Mouse (Mus musculus): ENCODE data around the gene Itpr2. TPM values are rescaled to one million over a fixed set of nuclear protein-coding genes. Genes with fewer than 3 reads are reported as not detected.

The Itpr2 gene
- polyA plus RNA-seq, 1 experiment from 2014 or later: 6.0 TPM

DNA sequence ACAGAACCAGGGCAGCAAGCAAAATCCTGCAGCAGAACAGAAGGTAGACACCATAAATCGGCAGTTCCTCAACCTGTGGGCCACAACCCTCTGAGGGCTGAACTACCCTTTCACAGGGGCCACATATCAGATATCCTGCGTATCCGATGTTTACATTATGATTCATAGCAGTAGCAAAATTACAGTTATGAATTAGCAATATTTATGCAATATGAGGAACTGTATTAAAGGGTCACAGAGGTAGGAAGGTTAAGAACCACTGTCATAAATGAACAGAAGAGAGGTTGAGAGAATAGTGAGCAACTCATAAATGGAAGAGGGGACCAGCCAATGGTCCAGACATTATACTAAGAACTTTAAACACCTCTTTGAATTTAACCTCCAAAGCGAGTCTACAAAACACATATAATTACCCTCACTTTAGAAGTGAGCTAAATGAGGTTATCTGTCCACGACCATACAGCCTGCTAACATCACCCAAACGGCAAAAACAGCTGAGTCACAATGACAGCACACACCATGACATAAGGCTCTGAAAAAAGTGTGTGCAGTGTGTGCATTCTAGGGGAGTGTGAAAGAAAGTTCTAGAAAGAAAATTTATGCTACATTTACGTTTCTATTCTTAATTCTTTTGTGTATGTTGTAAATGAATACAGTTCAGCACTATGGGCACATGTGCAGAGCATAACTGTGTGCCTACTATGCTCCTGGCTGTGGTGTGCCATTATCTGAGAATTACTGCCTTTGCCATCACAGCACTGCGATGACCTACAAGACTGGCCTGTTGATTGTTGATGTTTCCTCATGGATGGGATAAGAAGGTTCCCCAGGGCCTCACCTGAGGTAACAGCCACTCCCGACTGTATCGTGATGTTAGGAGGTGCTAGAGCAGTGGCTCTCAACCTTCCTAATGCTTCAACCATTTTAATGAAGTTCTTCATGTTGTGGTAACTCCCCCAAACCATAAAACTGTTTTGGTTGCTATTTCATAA is 47.2 kb downstream of the Itpr2 start:
- H3K4me3 ChIP-seq (replicated peaks; ENCODE audit: low read depth, low read length): no peak overlapping the region
- no peak for ATAC-seq (ENCODE audit: low FRiP score, low TSS enrichment)
- no peak for DNase-seq
- no peaks in the 10 kb centered on the region for H3K9me3 ChIP-seq (ENCODE audit: control insufficient read depth, low read length)
- H3K36me3 ChIP-seq (ENCODE audit: control insufficient read depth, insufficient read depth, low read length): no peaks in the 10 kb centered on the region
- H3K27ac ChIP-seq (replicated peaks; ENCODE audit: low read depth, low read length): no peak overlapping the region
- no peaks in the 10 kb centered on the region for H3K27me3 ChIP-seq (ENCODE audit: control insufficient read depth, insufficient read depth, low read length)
- no peaks in the 10 kb centered on the region for H3K4me1 ChIP-seq (ENCODE audit: control insufficient read depth, insufficient read depth, low read length)
- H3K9ac ChIP-seq (replicated peaks; ENCODE audit: low read length): no peak overlapping the region
- H3K4me2 ChIP-seq (ENCODE audit: low read length): no peak overlapping the region
- 94% methylated on average over 10 of the region's 10 CpGs for WGBS

DNA sequence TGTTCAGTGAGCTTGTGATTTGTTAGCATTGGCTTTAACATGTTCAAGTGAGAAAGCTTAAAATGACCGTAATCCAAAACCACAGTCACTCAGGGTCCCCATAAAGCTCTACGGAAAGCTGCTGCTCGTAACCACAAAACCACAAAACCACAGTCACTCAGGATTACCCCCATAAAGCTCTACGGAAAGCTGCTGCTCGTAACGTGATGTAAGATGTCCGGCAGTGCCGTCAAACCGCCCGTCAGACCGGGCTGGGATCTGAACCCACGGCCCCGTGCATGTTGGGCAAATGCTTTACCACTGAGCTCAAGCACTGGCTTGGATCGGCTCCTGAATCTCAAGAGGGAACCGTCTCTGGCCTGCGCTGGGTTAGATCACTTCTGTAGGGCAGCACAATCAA is 49.5 kb downstream of the Itpr2 start:
- Histone ChIP-seq H3K27me3 (ENCODE audit: control insufficient read depth, insufficient read depth, low read length) (no peaks in the 10 kb centered on the region), H3K4me1 (ENCODE audit: control insufficient read depth, insufficient read depth, low read length) (no peaks in the 10 kb centered on the region), H3K9ac (replicated peaks; ENCODE audit: low read length) (no peak overlapping the region), H3K4me2 (ENCODE audit: low read length) (no peak overlapping the region), H3K4me3 (replicated peaks; ENCODE audit: low read depth, low read length) (no peak overlapping the region), H3K36me3 (ENCODE audit: control insufficient read depth, insufficient read depth, low read length) (no peaks in the 10 kb centered on the region), H3K9me3 (ENCODE audit: control insufficient read depth, low read length) (no peaks in the 10 kb centered on the region), H3K27ac (replicated peaks; ENCODE audit: low read depth, low read length) (no peak overlapping the region)
- ATAC-seq (ENCODE audit: low FRiP score, low TSS enrichment) (no peak), DNase-seq (no peak)
- WGBS: 93% methylated on average over 16 of the region's 16 CpGs

DNA sequence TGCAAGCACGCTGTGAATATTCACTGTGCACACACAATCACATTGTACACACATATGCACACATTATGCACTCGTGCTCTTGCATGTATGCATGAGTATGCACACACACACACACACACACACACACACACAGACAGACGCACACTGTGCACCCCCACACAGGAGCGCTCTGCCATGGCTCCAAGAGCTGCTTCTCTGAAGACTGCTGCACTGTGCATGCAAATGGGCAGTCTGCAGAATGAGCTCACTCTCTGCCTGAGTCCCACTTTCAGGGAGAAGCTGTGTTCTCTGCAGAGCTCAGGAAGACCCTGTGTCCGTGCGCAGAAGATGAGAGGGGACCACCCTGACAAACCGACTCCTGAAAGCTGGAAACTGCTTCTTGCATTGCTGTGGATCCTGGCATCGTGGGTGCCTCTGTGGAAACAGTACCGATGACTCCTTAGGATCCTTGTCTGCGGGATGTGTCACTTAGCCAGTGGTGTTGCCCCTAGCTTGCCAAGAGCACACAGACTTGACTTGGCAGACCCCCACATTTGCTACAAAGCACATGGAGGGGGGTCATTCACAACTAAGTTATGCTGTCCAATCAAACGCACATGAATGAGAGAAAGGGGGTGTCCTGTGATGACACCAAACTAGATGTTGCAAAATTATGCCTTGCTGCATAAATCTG is 55.9 kb downstream of the Itpr2 start:
- ATAC-seq (ENCODE audit: low FRiP score, low TSS enrichment) (no peak), DNase-seq (peak; percentile 19)
- Histone ChIP-seq H3K4me1 (ENCODE audit: control insufficient read depth, insufficient read depth, low read length) (no peaks in the 10 kb centered on the region), H3K4me2 (ENCODE audit: low read length) (no peak overlapping the region), H3K27ac (replicated peaks; ENCODE audit: low read depth, low read length) (no peak overlapping the region), H3K9me3 (ENCODE audit: control insufficient read depth, low read length) (no peaks in the 10 kb centered on the region), H3K9ac (replicated peaks; ENCODE audit: low read length) (no peak overlapping the region), H3K4me3 (replicated peaks; ENCODE audit: low read depth, low read length) (no peak overlapping the region), H3K36me3 (ENCODE audit: control insufficient read depth, insufficient read depth, low read length) (no peaks in the 10 kb centered on the region), H3K27me3 (ENCODE audit: control insufficient read depth, insufficient read depth, low read length) (no peaks in the 10 kb centered on the region)
- WGBS: 88% methylated on average over 11 of the region's 11 CpGs

DNA sequence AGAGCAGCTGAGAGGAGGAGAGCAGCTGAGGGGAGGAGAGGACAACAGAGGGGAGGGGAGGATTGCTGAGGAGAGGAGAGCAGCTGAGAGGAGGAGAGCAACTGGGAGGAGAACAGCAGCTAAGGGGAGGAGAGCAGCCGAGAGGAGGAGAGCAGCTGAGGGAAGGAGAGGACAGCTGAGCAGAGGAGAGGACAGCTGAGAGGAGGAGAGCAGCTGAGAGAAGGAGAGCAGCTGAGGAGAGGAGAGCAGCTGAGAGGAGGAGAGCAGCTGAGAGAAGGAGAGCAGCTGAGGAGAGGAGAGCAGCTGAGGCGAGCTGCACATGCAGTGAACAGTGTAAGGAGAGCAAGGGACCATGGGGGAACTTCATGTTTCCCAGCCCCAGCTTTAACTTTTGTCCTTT is 62.2 kb downstream of the Itpr2 start:
- no peak overlapping the region for H3K4me3 ChIP-seq (replicated peaks; ENCODE audit: low read depth, low read length)
- H3K4me1 ChIP-seq (ENCODE audit: control insufficient read depth, insufficient read depth, low read length): peaks cover 4% of the 10 kb centered on the region; the same call in 1 of the 2 replicates
- ATAC-seq (ENCODE audit: low FRiP score, low TSS enrichment) (no peak), DNase-seq (no peak)
- no peaks in the 10 kb centered on the region for H3K36me3 ChIP-seq (ENCODE audit: control insufficient read depth, insufficient read depth, low read length)
- H3K9me3 ChIP-seq (ENCODE audit: control insufficient read depth, low read length): no peaks in the 10 kb centered on the region
- 60% methylated on average over 2 of the region's 2 CpGs for WGBS
- no peaks in the 10 kb centered on the region for H3K27me3 ChIP-seq (ENCODE audit: control insufficient read depth, insufficient read depth, low read length)
- no peak overlapping the region for H3K4me2 ChIP-seq (ENCODE audit: low read length)
- H3K9ac ChIP-seq (replicated peaks; ENCODE audit: low read length): no peak overlapping the region
- H3K27ac ChIP-seq (replicated peaks; ENCODE audit: low read depth, low read length): no peak overlapping the region

DNA sequence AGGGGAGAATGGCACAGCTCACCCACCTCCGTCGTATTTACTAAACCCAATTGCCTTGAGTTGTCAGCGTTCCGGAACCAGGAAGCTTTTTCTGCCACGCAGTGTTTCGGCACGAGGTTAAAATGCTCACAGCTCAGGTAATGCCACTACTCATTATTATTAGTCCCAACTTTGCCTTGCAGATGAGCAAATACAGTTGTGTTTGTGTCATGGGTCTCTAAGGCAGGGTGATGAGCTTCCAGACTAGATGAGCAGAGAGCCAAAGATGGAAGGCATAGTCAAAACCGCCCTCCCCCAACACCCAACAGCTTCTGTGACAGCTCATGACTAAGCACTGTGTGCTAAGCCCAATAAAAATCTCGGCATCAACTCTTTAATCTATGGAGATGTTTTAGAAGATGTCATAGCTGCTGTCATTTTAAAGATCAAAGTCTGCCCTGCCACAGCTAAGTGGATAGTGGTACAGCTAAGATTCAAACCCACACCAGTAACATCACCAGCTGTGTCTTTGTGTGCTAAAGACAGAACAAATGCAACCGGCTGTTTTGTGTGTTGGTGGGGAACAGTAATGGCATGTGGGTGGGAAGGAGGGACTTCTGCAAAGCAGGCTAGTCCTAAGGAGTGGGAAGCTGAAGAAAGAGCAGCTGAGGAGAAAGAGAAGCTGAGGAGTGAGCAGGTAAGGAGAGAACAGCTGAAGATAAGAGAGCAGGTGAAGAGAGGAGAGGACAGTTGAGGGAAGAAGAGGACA is 62.8 kb downstream of the Itpr2 start:
- H3K4me2 ChIP-seq (ENCODE audit: low read length): no peak overlapping the region
- no peaks in the 10 kb centered on the region for H3K27me3 ChIP-seq (ENCODE audit: control insufficient read depth, insufficient read depth, low read length)
- ATAC-seq (ENCODE audit: low FRiP score, low TSS enrichment) (no peak), DNase-seq (no peak)
- no peaks in the 10 kb centered on the region for H3K9me3 ChIP-seq (ENCODE audit: control insufficient read depth, low read length)
- H3K27ac ChIP-seq (replicated peaks; ENCODE audit: low read depth, low read length): no peak overlapping the region
- no peak overlapping the region for H3K4me3 ChIP-seq (replicated peaks; ENCODE audit: low read depth, low read length)
- H3K4me1 ChIP-seq (ENCODE audit: control insufficient read depth, insufficient read depth, low read length): peaks cover 4% of the 10 kb centered on the region; the same call in 1 of the 2 replicates
- no peak overlapping the region for H3K9ac ChIP-seq (replicated peaks; ENCODE audit: low read length)
- 77% methylated on average over 10 of the region's 10 CpGs for WGBS
- no peaks in the 10 kb centered on the region for H3K36me3 ChIP-seq (ENCODE audit: control insufficient read depth, insufficient read depth, low read length)

DNA sequence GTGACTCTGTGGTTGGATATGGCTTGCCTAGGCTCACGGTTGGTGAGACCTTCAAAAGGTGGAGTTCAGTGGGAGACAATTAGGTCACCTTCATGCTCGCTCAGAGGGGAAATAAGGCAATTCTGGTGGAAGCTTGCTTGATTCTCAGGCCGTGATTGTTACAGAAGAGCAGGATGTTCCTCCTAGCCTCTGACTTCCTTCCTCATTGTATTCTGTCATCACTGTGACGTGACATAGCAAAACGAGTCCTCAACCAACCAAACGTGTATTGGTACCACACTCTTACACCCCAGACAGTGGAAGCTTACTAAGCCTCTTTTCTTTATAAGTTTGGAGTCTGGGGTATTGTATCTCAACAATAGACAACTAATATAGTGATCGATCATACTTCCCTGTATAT is 64.0 kb downstream of the Itpr2 start:
- Histone ChIP-seq H3K4me3 (replicated peaks; ENCODE audit: low read depth, low read length) (no peak overlapping the region), H3K9ac (replicated peaks; ENCODE audit: low read length) (no peak overlapping the region), H3K27ac (replicated peaks; ENCODE audit: low read depth, low read length) (peak overlapping the region; percentile 46; the same call in 1 of the 2 replicates), H3K4me1 (ENCODE audit: control insufficient read depth, insufficient read depth, low read length) (peaks cover 4% of the 10 kb centered on the region; the same call in 1 of the 2 replicates), H3K9me3 (ENCODE audit: control insufficient read depth, low read length) (no peaks in the 10 kb centered on the region), H3K36me3 (ENCODE audit: control insufficient read depth, insufficient read depth, low read length) (no peaks in the 10 kb centered on the region), H3K27me3 (ENCODE audit: control insufficient read depth, insufficient read depth, low read length) (no peaks in the 10 kb centered on the region), H3K4me2 (ENCODE audit: low read length) (no peak overlapping the region)
- DNase-seq: no peak
- 83% methylated on average over 7 of the region's 7 CpGs for WGBS
- no peak for ATAC-seq (ENCODE audit: low FRiP score, low TSS enrichment)

DNA sequence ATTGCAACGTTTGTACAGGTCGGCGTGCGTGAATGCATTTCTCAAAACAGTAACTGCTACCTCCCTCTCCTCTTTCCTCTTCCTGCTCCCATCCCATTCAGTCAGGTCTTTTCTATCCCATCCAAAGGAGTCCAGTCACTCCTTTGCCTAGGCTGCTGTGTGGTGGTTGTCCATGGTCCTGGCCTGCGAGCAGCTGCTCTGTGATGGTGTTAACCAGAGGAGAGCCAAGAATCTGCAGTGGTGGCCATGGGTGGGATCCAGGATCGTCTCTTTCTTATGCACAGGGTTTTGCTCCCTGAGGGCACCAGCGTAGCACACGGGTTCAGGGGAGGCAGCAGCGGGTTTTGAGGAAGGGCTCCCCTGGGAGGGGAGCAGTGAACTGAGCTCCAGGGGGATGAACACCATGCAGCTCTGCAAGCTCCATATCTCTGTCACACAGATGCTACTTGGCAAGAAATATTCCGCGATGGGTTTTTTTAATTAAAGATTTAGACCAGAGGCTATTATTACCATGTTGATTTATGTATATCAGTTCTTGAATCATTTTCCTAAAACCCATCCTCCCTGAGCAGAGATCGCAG is 65.0 kb downstream of the Itpr2 start:
- Histone ChIP-seq H3K27ac (replicated peaks; ENCODE audit: low read depth, low read length) (peak overlapping the region; percentile 63), H3K9me3 (ENCODE audit: control insufficient read depth, low read length) (no peaks in the 10 kb centered on the region), H3K9ac (replicated peaks; ENCODE audit: low read length) (no peak overlapping the region), H3K4me2 (ENCODE audit: low read length) (no peak overlapping the region), H3K36me3 (ENCODE audit: control insufficient read depth, insufficient read depth, low read length) (no peaks in the 10 kb centered on the region), H3K27me3 (ENCODE audit: control insufficient read depth, insufficient read depth, low read length) (no peaks in the 10 kb centered on the region), H3K4me1 (ENCODE audit: control insufficient read depth, insufficient read depth, low read length) (peaks cover 4% of the 10 kb centered on the region; the same call in 1 of the 2 replicates), H3K4me3 (replicated peaks; ENCODE audit: low read depth, low read length) (no peak overlapping the region)
- DNase-seq (peak; percentile 73), ATAC-seq (ENCODE audit: low FRiP score, low TSS enrichment) (peak; percentile 70; the same call in 1 of the 2 replicates)
- 48% methylated on average over 12 of the region's 12 CpGs for WGBS

DNA sequence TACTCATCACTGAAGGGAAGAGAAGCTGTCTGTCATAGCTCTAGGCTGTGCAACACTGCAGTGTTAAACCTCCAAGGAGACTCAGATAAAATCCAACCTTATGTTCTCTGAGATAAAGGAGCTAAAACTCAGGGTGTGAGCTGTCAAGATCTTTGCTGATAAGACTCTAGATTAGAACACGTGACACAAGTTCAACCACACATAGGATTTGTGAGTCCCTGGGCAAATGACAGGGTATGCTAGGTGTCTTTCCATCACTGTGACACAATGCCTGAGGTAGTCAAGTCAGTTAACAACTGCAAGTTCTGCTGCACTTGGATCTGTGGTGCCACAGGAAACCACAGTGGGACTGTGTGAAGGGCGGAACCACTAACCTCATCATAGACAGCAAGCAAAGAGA is 67.8 kb downstream of the Itpr2 start:
- WGBS: 91% methylated on average over 2 of the region's 2 CpGs
- H3K27me3 ChIP-seq (ENCODE audit: control insufficient read depth, insufficient read depth, low read length): no peaks in the 10 kb centered on the region
- no peaks in the 10 kb centered on the region for H3K36me3 ChIP-seq (ENCODE audit: control insufficient read depth, insufficient read depth, low read length)
- ATAC-seq (ENCODE audit: low FRiP score, low TSS enrichment) (no peak), DNase-seq (no peak)
- H3K9ac ChIP-seq (replicated peaks; ENCODE audit: low read length): no peak overlapping the region
- peaks cover 4% of the 10 kb centered on the region; the same call in 1 of the 2 replicates for H3K4me1 ChIP-seq (ENCODE audit: control insufficient read depth, insufficient read depth, low read length)
- no peaks in the 10 kb centered on the region for H3K9me3 ChIP-seq (ENCODE audit: control insufficient read depth, low read length)
- H3K4me3 ChIP-seq (replicated peaks; ENCODE audit: low read depth, low read length): no peak overlapping the region
- H3K4me2 ChIP-seq (ENCODE audit: low read length): no peak overlapping the region
- H3K27ac ChIP-seq (replicated peaks; ENCODE audit: low read depth, low read length): no peak overlapping the region
